Mouse (Mus musculus): ENCODE data around the gene Pip4k2c.

Pip4k2c gene

DNA sequence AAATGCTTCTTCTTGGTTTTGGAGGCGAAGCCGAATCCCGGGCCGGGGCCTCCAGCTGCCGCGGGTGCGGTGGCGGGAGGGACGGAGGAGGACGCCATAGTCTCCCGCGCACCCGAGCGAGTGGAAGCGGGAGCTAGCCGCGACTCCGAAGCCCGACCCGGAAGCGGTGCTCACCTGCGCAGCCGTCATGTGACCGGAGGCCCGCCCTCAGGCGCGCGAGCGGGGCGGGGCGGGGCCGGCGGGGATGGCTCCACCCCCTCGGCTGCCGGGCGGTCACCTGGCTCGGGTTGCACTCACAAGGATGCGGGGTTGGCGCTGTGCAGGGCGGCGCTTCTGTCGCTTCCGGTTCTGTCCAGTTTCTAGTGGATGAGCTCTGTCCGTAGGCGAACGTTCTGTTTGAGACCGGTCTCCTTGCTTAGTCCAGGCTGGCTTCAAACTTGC is at the start of gene Pip4k2c:
Gene Pip4k2c (minus strand): TSS at position 172 of the 441 bp plus-strand sequence.
- DNase-seq, result peak; percentile 95

DNA sequence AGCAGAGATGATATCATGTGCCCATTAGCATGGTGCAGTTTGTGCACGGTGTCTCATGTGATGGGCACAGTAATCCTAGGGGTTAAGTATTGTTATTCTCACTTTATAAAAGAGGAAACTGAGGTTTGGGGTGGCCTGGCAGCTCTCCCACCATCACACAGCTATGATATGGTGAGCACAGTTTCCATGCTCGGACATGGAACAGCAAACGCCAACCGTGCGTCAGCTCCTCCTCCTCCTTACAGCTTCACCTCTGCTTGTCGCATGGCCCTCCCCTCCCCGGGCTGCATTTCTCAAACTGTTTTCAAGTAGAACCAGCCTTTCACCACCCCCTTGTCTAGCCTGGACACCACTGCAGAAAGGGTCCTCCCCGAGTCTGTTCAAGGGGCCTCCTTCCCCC is 47.1 kb upstream of the Pip4k2c start:
- no peak for DNase-seq

DNA sequence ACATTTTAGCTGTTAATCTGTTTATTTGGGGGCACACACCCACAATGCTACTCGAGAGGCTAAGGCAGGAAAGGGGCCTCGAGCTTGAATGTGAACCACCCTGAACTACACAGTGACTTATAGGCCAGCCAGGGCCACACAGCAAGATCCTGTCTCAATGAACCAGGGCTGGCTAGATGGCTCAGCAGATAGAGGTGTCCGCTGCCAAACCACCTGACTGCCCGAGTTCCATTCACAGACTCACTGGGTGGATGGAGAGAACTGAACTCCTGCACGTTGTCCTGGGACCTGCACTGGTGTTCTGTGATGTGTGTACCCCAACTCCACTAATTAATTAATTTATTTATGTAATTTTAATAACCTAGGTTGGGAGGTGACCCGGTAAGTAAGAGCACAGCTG is 46.4 kb upstream of the Pip4k2c start:
- DNase-seq, result no peak

- no peak for DNase-seq
Measured at GRCm38 (mm10) chr10:127255625-127256345, 44.4 kb upstream of the Pip4k2c start.

GRCm38 (mm10) chr10:127250810-127251209 is 39.4 kb upstream of the Pip4k2c start:
- no peak for DNase-seq

DNA sequence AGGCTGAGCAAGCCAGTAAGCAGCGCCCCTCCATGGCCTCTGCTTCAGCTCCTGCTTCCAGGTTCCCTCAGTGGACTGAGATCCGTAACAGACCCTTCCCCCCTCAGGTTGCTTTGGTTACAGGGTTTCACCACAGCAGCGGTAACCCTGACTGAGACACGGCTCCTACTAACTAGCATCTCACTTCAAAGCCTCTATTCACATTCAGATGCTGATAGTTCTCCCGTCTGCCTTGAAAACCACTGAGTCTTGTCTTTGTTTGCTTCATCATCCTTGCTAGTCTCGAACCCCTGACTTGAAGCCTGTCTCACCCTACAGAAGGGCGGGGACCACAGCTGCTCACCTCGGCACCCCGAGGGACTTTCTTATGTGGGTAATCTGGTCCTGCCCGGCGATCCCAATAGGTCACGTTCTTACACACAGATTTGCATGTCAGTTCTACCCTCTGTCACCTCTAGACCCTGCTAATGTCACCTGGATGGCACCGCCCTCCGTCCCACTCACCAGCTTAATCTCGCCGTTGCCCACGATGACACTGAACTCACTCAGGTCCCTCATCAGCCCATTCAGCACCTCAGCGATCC is 26.9 kb upstream of the Pip4k2c start:
- no peak for DNase-seq

- DNase-seq, result no peak
Measured at GRCm38 (mm10) chr10:127236541-127236940, 25.2 kb upstream of the Pip4k2c start.

- no peak for DNase-seq
Measured at GRCm38 (mm10) chr10:127233141-127233540, 21.8 kb upstream of the Pip4k2c start.

DNA sequence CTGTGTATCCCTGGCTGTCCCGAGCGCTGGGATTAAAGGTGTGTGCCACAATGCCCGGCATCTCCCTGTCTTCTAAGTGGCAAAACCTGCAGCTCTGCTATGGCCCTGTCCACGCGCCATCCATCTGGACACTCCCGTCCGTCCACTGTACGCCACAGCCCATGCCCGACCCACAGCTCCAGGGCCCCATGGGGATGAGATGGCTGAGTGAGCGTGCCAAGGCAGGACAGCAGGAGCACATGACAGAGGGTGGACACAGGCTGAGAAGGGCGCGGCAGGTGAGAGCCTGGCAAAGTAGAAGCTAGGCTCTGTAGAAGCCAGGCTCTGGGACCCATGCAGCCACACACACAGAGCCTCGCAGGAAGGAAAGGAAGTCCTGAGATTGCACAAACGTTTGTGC is 20.4 kb upstream of the Pip4k2c start:
- DNase-seq, result no peak

DNA sequence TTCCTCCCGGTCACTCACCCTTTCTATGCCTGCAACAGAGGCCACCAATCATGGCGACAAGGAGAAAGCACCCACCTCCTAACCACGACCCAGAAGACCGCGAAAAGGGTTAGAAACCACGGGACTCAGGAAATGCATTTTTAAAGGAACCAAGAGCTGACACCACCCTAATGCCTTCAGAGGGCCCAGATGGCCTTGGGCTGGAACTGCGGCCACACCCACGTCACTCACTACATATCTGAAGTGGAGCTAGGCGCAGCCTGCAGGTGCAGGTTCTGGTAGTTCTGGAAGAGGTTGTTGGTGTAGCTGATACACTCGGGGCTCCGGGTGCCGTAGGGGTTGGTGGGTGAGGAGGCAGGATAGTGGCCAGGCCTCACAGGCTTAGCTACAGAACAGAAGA is 19.3 kb upstream of the Pip4k2c start:
- no peak for DNase-seq

- peak; percentile 56 for DNase-seq
Measured at GRCm38 (mm10) chr10:127228897-127229296, 17.5 kb upstream of the Pip4k2c start.

GRCm38 (mm10) chr10:127227163-127227562 is 15.8 kb upstream of the Pip4k2c start:
- no peak for DNase-seq

DNA sequence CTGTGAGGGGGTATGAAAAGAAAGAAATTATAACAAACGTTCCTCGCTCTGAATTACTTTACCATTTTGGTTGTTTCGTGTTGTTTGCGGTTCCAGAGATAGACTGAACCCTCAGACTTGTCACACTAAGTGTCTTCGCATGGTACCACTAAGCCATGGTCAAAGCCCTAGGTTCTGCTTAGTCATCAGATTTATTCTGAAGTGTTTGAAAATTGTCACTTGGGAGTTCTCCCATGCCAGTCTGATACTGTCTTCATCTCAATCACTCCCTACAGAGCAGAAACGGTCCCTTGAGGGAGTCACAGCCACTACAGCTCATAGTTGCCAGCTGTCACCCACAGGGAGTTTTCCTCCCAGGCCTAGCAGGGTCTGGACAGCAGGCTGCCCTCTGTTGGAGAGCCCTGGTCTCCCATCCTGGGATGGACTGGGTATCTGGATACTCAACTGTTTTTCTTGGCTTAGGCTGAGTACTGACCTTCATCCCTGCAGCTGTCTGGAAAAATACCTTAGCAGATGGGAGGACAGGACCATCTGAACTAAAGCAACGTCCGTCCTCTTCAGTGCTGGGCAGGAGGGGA is 15.0 kb upstream of the Pip4k2c start:
- no peak for DNase-seq

DNA sequence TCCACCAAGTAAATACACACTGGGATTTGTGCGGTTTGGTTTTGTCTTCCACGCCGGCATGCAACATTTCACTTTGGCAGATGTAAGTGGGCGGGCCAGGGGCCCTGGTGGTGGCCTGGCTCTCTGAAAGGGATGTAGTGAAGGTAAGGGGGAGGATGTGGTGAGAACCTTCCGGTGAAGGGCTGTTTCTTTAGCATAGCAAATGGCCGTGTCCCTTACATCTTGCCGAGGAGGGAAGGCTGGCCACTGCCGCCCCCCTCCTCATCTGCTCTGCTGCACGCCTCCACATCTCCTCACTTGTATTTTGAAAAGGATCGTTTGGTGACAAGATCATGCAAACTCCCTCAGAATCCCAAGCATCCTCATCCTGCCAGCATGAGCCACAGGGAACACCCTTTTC is 14.3 kb upstream of the Pip4k2c start:
- DNase-seq, result peak; percentile 74

DNA sequence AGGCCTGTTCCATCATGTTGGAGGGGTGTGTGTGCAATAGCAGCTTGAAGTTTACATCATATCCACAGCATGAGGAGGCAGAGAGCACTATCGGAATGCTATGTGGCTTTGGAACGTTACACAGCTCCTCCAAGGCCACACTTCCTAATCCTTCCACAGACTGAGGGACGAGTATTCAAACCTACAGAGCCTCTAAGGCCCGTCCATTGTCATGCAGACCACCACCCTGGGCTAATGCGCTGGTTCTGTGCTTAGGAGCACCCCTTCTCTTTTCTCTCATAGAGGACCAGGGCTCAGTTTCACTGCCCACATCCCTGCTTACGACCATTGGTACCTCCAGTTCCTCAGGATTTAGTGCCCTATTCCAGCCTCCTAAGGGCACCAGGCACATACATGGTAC is 13.8 kb upstream of the Pip4k2c start:
- DNase-seq, result no peak

DNA sequence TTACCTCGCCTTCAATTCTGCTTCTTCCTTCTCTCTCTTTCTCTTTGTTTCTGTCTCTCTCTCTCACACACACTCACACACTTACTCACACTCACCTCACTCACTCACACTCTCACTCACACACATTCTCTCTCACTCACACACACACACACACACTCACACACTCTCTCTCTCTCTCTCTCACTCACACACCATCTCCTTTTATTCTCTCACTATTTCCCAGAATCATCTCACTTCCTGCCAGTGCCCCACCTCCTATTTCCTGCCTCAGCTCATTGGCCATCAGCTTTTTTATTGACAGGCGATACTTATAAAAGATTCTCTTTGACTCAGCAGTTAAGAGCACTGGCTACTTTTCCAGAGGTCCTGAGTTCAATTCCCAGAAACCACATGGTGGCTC is 7.0 kb upstream of the Pip4k2c start:
- no peak for DNase-seq

- DNase-seq, result no peak
Measured at GRCm38 (mm10) chr10:127217177-127217576, 5.8 kb upstream of the Pip4k2c start.

GRCm38 (mm10) chr10:127216456-127216855 is 5.1 kb upstream of the Pip4k2c start:
- peak; percentile 69 for DNase-seq

DNA sequence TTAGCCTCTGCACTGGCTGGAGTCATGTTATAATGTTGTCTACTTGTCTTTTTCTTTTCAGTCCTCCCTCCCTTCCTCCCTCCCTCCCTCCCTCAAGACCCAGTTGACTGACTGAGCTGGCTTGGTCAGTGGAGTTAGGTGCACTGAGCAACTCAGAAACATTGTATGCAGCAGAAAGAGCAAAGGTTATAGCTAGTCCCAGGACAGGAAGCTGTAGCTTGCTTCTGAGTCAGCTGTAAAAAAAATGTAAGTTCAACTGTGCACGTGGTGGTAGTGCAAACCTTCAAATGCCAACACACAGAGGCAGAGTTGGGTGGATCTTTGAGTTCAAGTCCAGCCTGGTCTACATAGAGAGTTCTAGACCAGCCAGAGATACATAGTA is 3.0 kb upstream of the Pip4k2c start:
- DNase-seq, result no peak

DNA sequence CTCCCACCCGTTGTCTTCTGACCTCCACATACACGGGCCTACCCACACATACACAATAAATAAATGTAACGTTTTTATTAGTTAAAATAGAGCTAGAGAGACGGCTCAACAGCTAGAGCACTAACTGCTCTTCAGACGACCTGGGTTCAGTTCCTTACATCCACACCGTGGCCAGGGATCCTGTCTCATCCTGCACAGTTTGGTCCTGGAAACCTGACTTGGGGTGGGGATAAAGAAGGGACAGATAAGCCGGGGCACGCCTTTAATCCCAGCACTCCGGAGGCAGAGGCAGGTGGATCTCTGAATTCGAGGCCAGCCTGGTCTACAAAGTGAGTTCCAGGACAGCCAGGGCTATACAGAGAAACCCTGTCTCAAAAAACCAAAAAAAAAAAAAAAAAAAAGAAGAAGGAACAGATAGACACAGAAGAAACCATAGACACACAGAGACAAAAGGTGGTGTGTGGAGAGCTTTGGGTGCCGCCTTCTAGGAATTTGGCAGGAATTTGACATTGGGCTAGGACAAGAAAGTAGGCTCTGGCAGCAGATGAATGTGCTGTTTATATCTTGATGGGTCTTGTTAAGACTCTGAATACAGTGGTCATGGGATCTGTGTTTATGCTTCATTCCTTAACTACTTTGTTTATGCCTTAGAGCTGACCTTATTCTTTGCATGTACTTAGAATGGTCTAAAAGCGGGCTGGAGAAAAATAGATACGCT is 2.5 kb upstream of the Pip4k2c start:
- DNase-seq, result no peak

DNA sequence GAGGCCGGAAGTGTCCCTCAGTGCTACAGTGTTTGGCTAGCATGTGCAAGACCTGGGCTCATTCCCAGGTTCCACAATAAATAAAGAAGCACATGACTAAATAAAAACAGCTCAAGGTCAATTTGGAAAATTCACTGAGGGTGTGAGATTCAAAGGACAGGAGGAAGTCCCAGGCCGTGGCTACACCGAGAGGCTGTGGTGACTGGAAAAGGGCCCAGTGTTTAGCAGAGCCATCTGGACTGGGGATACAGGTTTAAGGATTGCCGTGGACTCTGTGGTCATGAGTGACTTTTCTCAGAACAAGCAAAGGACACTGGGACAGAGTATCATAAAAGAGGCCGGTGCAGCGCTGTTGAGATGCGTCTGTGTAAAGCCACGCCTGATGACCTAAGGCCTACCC is 1.9 kb upstream of the Pip4k2c start:
- DNase-seq, result no peak

GRCm38 (mm10) chr10:127210961-127211405 is 402 bp downstream of the Pip4k2c start:
- no peak for DNase-seq

DNA sequence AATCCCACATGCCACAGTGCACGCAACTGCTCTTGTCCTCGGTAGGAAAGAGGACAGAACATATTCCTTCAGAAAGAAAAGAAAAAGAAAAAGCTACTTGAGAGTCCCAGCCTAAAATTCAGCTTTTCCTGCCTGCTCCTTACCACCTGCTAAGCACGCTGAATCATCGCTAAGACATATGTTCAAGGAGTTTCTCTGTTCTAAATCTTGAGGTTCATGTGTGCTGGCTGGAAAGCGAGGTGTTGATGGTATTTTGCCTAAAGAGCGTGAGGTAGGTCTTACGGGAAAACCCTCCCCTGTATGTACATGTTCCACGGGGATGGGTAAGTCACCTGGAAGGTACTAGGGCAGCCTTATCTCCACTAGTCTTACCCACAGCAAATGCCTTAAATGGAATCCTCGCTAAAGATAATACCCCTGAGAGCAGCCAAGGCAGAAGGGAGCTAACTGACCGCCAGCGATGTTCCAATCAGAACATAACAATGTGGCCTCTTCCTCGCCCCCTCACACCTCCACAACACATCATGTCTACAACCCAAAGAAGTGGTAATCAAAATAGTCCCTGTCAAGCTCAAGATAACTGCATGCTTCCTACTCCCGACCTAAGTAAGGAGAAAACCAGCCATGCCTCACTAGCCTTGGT is 1.3 kb downstream of the Pip4k2c start:
- DNase-seq, result no peak
